Mouse (Mus musculus): ENCODE results near the gene Rac1. TPM values are rescaled to one million over a fixed set of nuclear protein-coding genes. Genes with fewer than 3 reads are reported as not detected.

Rac1 gene
- polyA plus RNA-seq, 1 experiment, result 275 TPM

DNA sequence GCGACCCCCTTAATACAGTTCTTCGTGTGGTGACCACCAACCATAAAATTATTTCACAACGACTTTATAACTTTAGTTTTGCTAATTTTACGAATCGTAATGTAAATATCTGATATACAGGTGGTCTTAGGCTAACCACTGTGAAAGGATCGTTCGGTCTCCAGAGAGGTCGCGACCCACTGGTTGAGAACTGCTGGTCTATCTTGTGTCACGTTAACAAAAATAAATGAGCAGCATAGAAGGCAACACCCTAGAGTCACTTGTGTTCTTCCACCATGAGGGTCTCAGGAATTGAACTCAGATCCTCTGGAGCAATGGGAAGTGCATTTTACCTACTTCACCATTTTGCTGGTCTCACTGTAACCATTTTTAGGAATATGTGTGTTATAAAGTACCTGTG is 20.0 kb upstream of the Rac1 start:
- WGBS, result 55% methylated on average over 10 of the region's 10 CpGs
- no peaks in the 10 kb centered on the region for H3K27me3 ChIP-seq (ENCODE audit: control insufficient read depth, insufficient read depth, low read length)
- H3K4me1 ChIP-seq (replicated peaks; ENCODE audit: control insufficient read depth, insufficient read depth, low read length), result peaks cover 6% of the 10 kb centered on the region
- no peaks in the 10 kb centered on the region for H3K36me3 ChIP-seq (ENCODE audit: control insufficient read depth, insufficient read depth, low read length)
- H3K27ac ChIP-seq (ENCODE audit: control insufficient read depth, insufficient read depth, low read length), result no peak overlapping the region
- H3K4me3 ChIP-seq (ENCODE audit: control insufficient read depth, insufficient read depth, low read length), result no peak overlapping the region
- no peak for DNase-seq
- TF ChIP-seq CTCF (IDR thresholded peaks at IDR 0.05; ENCODE audit: borderline replicate concordance, control insufficient read depth, extremely low read depth, insufficient read depth, low read length, poor library complexity), result no peak
- TF ChIP-seq POLR2A (IDR thresholded peaks at IDR 0.05; ENCODE audit: control insufficient read depth, extremely low read depth, insufficient read depth, low read length, poor library complexity), result no peak

DNA sequence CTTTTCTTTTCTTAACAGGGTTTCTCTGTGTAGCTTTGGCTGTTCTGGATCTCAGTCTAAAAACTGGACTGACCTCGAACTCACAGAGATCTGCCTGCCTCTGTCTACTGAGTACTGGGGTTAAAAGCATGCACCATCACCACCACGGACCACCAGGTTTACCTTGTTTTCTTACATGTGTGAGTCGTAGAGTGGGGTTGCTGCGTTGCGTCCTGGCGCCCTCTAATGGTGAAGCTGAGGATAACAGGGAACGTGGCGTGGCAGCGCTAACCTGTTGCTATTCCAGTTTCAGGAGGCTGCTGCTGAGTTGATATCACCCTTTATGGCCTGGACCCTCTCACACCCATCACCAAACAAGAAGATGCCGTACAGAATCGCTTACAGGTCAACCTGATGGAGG is 19.5 kb upstream of the Rac1 start:
- Histone ChIP-seq H3K4me3 (ENCODE audit: control insufficient read depth, insufficient read depth, low read length) (no peak overlapping the region), H3K27me3 (ENCODE audit: control insufficient read depth, insufficient read depth, low read length) (no peaks in the 10 kb centered on the region), H3K4me1 (replicated peaks; ENCODE audit: control insufficient read depth, insufficient read depth, low read length) (peaks cover 6% of the 10 kb centered on the region), H3K27ac (ENCODE audit: control insufficient read depth, insufficient read depth, low read length) (no peak overlapping the region), H3K36me3 (ENCODE audit: control insufficient read depth, insufficient read depth, low read length) (no peaks in the 10 kb centered on the region)
- 4% methylated on average over 11 of the region's 11 CpGs for WGBS
- DNase-seq, result peak; percentile 85
- TF ChIP-seq CTCF (IDR thresholded peaks at IDR 0.05; ENCODE audit: borderline replicate concordance, control insufficient read depth, extremely low read depth, insufficient read depth, low read length, poor library complexity) (peak; percentile 86; the same call in 1 of the 2 replicates), POLR2A (IDR thresholded peaks at IDR 0.05; ENCODE audit: control insufficient read depth, extremely low read depth, insufficient read depth, low read length, poor library complexity) (no peak)

GRCm38 (mm10) chr5:143539111-143539510 is 11.3 kb upstream of the Rac1 start:
- no peak overlapping the region for H3K27ac ChIP-seq (ENCODE audit: control insufficient read depth, insufficient read depth, low read length)
- H3K4me1 ChIP-seq (replicated peaks; ENCODE audit: control insufficient read depth, insufficient read depth, low read length), result no peaks in the 10 kb centered on the region
- 93% methylated on average over 8 of the region's 8 CpGs for WGBS
- no peaks in the 10 kb centered on the region for H3K36me3 ChIP-seq (ENCODE audit: control insufficient read depth, insufficient read depth, low read length)
- H3K27me3 ChIP-seq (ENCODE audit: control insufficient read depth, insufficient read depth, low read length), result no peaks in the 10 kb centered on the region
- H3K4me3 ChIP-seq (ENCODE audit: control insufficient read depth, insufficient read depth, low read length), result no peak overlapping the region
- DNase-seq, result no peak
- TF ChIP-seq POLR2A (IDR thresholded peaks at IDR 0.05; ENCODE audit: control insufficient read depth, extremely low read depth, insufficient read depth, low read length, poor library complexity) (no peak), CTCF (IDR thresholded peaks at IDR 0.05; ENCODE audit: borderline replicate concordance, control insufficient read depth, extremely low read depth, insufficient read depth, low read length, poor library complexity) (no peak)

DNA sequence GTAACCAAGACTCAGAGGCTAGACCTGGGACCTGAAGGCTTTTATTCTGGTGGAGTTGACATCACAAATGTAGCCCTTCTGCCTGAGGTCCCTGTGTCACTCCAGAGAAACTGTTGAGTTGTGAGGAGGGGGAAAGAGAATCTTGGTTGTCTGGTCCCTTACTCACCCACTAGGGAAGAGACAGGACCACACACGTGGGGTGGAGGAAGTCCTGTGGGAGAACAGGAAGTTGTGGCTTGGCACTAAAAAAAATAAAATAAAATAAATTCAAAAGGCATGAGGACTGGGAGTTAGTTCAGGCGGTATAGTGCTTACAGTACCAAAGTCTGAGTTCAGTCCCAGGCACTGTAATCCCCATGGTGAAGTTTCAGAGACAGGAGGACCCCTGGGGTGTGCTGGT is 9.2 kb upstream of the Rac1 start:
- TF ChIP-seq POLR2A (IDR thresholded peaks at IDR 0.05; ENCODE audit: control insufficient read depth, extremely low read depth, insufficient read depth, low read length, poor library complexity), result no peak
- TF ChIP-seq CTCF (IDR thresholded peaks at IDR 0.05; ENCODE audit: borderline replicate concordance, control insufficient read depth, extremely low read depth, insufficient read depth, low read length, poor library complexity), result no peak
- Histone ChIP-seq H3K27me3 (ENCODE audit: control insufficient read depth, insufficient read depth, low read length) (no peaks in the 10 kb centered on the region), H3K27ac (ENCODE audit: control insufficient read depth, insufficient read depth, low read length) (no peak overlapping the region), H3K4me3 (ENCODE audit: control insufficient read depth, insufficient read depth, low read length) (no peak overlapping the region), H3K36me3 (ENCODE audit: control insufficient read depth, insufficient read depth, low read length) (no peaks in the 10 kb centered on the region), H3K4me1 (replicated peaks; ENCODE audit: control insufficient read depth, insufficient read depth, low read length) (no peaks in the 10 kb centered on the region)
- DNase-seq, result no peak
- WGBS, result 5% methylated on average over 2 of the region's 2 CpGs

DNA sequence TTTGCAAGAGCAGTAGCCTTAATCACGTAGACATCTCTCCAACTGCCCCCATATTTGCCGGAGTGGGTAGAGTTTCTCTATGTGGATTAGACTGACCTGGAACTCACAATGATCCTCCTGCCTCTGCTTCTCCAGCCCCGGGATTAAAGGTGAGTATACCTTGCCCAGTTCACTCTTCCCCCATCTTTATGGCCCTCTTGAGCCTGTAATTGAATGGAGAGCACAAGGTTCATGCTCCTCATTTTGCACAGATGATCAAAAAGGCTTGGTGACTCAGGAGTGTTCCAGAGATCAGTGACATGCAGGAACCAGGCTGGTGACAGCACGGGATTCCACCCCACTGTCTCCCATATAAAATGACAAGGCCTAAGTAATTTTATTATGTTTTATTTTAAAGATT is 7.1 kb upstream of the Rac1 start:
- WGBS, result 97% methylated on average over 4 of the region's 4 CpGs
- TF ChIP-seq POLR2A (IDR thresholded peaks at IDR 0.05; ENCODE audit: control insufficient read depth, extremely low read depth, insufficient read depth, low read length, poor library complexity) (no peak), CTCF (IDR thresholded peaks at IDR 0.05; ENCODE audit: borderline replicate concordance, control insufficient read depth, extremely low read depth, insufficient read depth, low read length, poor library complexity) (no peak)
- DNase-seq, result no peak
- Histone ChIP-seq H3K27ac (ENCODE audit: control insufficient read depth, insufficient read depth, low read length) (no peak overlapping the region), H3K4me1 (replicated peaks; ENCODE audit: control insufficient read depth, insufficient read depth, low read length) (no peaks in the 10 kb centered on the region), H3K4me3 (ENCODE audit: control insufficient read depth, insufficient read depth, low read length) (no peak overlapping the region), H3K36me3 (ENCODE audit: control insufficient read depth, insufficient read depth, low read length) (no peaks in the 10 kb centered on the region), H3K27me3 (ENCODE audit: control insufficient read depth, insufficient read depth, low read length) (no peaks in the 10 kb centered on the region)

- DNase-seq, result no peak
- H3K27me3 ChIP-seq (ENCODE audit: control insufficient read depth, insufficient read depth, low read length), result no peaks in the 10 kb centered on the region
- H3K36me3 ChIP-seq (ENCODE audit: control insufficient read depth, insufficient read depth, low read length), result no peaks in the 10 kb centered on the region
- no peak overlapping the region for H3K4me3 ChIP-seq (ENCODE audit: control insufficient read depth, insufficient read depth, low read length)
- no peak overlapping the region for H3K27ac ChIP-seq (ENCODE audit: control insufficient read depth, insufficient read depth, low read length)
- WGBS, result 37% methylated on average over 7 of the region's 7 CpGs
- peaks cover 6% of the 10 kb centered on the region for H3K4me1 ChIP-seq (replicated peaks; ENCODE audit: control insufficient read depth, insufficient read depth, low read length)
- no peak for TF ChIP-seq CTCF (IDR thresholded peaks at IDR 0.05; ENCODE audit: borderline replicate concordance, control insufficient read depth, extremely low read depth, insufficient read depth, low read length, poor library complexity)
- no peak for TF ChIP-seq POLR2A (IDR thresholded peaks at IDR 0.05; ENCODE audit: control insufficient read depth, extremely low read depth, insufficient read depth, low read length, poor library complexity)
Measured at GRCm38 (mm10) chr5:143530715-143531114, 2.9 kb upstream of the Rac1 start.

DNA sequence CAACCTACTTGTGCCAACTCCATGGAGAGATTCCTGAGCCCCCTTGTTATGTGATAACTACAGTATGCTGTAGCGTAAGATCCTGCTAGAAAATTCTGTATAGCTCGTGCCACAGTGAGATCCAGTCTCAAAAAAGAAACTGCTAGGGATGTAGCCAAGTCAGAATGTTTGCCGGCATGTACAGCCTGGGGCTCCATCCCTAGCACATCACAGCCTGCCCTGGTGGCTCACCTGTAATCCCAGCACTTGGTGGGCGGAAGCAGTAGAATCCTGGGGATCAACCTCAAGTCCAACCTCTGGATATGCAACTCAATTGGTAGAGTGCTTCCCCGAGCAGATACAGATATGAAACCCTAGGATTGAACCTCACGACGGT is 460 bp upstream of the Rac1 start:
- peak overlapping the region; percentile 65 for H3K27ac ChIP-seq (ENCODE audit: control insufficient read depth, insufficient read depth, low read length)
- no peak for DNase-seq
- no peaks in the 10 kb centered on the region for H3K27me3 ChIP-seq (ENCODE audit: control insufficient read depth, insufficient read depth, low read length)
- WGBS, result 49% methylated on average over 7 of the region's 7 CpGs
- no peaks in the 10 kb centered on the region for H3K36me3 ChIP-seq (ENCODE audit: control insufficient read depth, insufficient read depth, low read length)
- H3K4me1 ChIP-seq (replicated peaks; ENCODE audit: control insufficient read depth, insufficient read depth, low read length), result peaks cover 16% of the 10 kb centered on the region
- peak overlapping the region; percentile 85 for H3K4me3 ChIP-seq (ENCODE audit: control insufficient read depth, insufficient read depth, low read length)
- 0 out of 2 replicates have a peak, but pooled peaks have one; percentile 1 for TF ChIP-seq CTCF (IDR thresholded peaks at IDR 0.05; ENCODE audit: borderline replicate concordance, control insufficient read depth, extremely low read depth, insufficient read depth, low read length, poor library complexity)
- no peak for TF ChIP-seq POLR2A (IDR thresholded peaks at IDR 0.05; ENCODE audit: control insufficient read depth, extremely low read depth, insufficient read depth, low read length, poor library complexity)

All from thymus, adult 2 months (tissue).